ENCODE assay signal across 18 mouse cellular contexts in the genomic region with DNA sequence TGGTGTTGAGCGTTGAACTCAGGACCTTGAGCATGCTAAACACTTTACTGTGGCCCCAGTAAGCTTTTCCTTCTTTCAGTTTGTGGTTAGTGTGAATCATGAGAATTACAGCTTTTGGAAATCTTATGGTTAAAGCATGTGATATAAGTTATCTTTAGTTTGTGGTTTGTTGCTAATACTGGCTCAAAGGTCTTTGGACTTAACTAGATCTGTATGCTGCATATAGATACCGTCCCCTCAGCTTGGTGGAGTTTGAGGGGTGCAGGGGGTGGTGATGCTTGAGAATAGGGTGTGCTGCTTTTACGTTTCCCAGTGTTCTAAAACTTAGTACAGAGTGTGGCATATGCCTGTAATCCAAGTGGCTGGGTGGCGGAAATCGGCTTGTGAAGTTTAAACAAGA. TPM values are rescaled to one million over a fixed set of nuclear protein-coding genes. Genes with fewer than 3 reads are reported as not detected.
A peak's percentile ranks its signal among the peaks of the same experiment; 100 is the strongest.
DNase-seq lines count a peak whose midpoint lies in the region; ATAC-seq and TF ChIP-seq lines count a peak whose summit lies in the region.
"Had no signal": no experiment of that assay in that cellular context is flagged by ENCODE, and none has a peak within 500 bp of the region (broad histone marks: within the 10 kb centered on the region; RNA-seq: fewer than 3 reads in every experiment).

No protein-coding gene starts in this region.

- H3K36me3 ChIP-seq in megakaryocyte, embryonic 14.5 days (replicated peaks; ENCODE audit: low read length) = peaks cover 33% of the 10 kb centered on the region
- H3K36me3 ChIP-seq in liver, embryonic 14.5 days (replicated peaks; ENCODE audit: control insufficient read depth, insufficient read depth, low read depth) = peaks cover 38% of the 10 kb centered on the region
- H3K36me3 ChIP-seq in forebrain, postnatal 0 days (ENCODE audit: insufficient read depth) = no peaks in the 10 kb centered on the region
- H3K36me3 ChIP-seq: embryonic facial prominence, embryonic 12.5 days; forebrain, embryonic 15.5 days; hindbrain, embryonic 15.5 days had no signal

- peak overlapping the region; percentile 88 for H3K9ac ChIP-seq in liver, embryonic 14.5 days (replicated peaks)
- H3K9ac ChIP-seq in forebrain, postnatal 0 days = no peak overlapping the region
- H3K9ac ChIP-seq: embryonic facial prominence, embryonic 12.5 days; forebrain, embryonic 15.5 days; hindbrain, embryonic 15.5 days had no signal

- 21% methylated on average over 5 of the region's 5 CpGs for WGBS in liver, embryonic 14.5 days (ENCODE audit: insufficient replicate concordance)
- WGBS in forebrain, postnatal 0 days = 92% methylated on average over 5 of the region's 5 CpGs

- H3K4me3 ChIP-seq in megakaryocyte, embryonic 14.5 days (replicated peaks) = peak overlapping the region; percentile 98
- H3K4me3 ChIP-seq in liver, embryonic 14.5 days (ENCODE audit: insufficient read depth in 1 of 2, low read depth in 2 of 2, low read length in 2 of 2) = peak overlapping the region; percentile 85 to 97
- no peak overlapping the region for H3K4me3 ChIP-seq in forebrain, postnatal 0 days (ENCODE audit: low read depth, low read length)
- H3K4me3 ChIP-seq: embryonic facial prominence, embryonic 12.5 days; forebrain, embryonic 15.5 days; hindbrain, embryonic 15.5 days had no signal

- DNase-seq in heart, adult 11 months = peak; percentile 63
- DNase-seq in heart, adult 18-20 months = no peak
- DNase-seq in liver, embryonic 14.5 days (ENCODE audit: low read depth in 3 of 3, low spot score in 3 of 3) = no peak
- no peak for DNase-seq in forebrain, postnatal 0 days
- no peak for DNase-seq in right cerebral cortex, postnatal 10 days (ENCODE audit: low spot score in 2 of 2)
- no peak for DNase-seq in layer of hippocampus, postnatal 10 days (ENCODE audit: low spot score in 2 of 2)
- DNase-seq: adrenal gland, postnatal 10 days; cerebellum, adult 18-20 months; gastrocnemius, postnatal 14 days; retina, postnatal 1 day had no signal

- peak overlapping the region; percentile 100 for H3K27ac ChIP-seq in liver, embryonic 14.5 days
- H3K27ac ChIP-seq in forebrain, postnatal 0 days (ENCODE audit: low read depth, low read length) = no peak overlapping the region
- H3K27ac ChIP-seq: embryonic facial prominence, embryonic 12.5 days; forebrain, embryonic 15.5 days; hindbrain, embryonic 15.5 days had no signal

- TF ChIP-seq CTCF in liver, embryonic 14.5 days (IDR thresholded peaks at IDR 0.05; ENCODE audit: low read depth) = no peak
- no peak for TF ChIP-seq CTCF in forebrain, postnatal 0 days (IDR thresholded peaks at IDR 0.05; ENCODE audit: low read depth)

- TF ChIP-seq EP300 in liver, embryonic 14.5 days (IDR thresholded peaks at IDR 0.05; ENCODE audit: low read depth) = peak; percentile 49

- ATAC-seq in megakaryocyte, adult 5-6 weeks (ENCODE audit: poor library complexity, severe bottlenecking) = no peak
- ATAC-seq in liver, embryonic 14.5 days (ENCODE audit: insufficient read depth) = peak; percentile 24; the same call in 1 of the 2 replicates
- ATAC-seq in forebrain, postnatal 0 days = no peak
- ATAC-seq: forebrain, embryonic 15.5 days had no signal

- H3K4me1 ChIP-seq in megakaryocyte, embryonic 14.5 days = peaks cover 82% of the 10 kb centered on the region
- peaks cover 62 to 67% of the 10 kb centered on the region in 2 experiments for H3K4me1 ChIP-seq in liver, embryonic 14.5 days (replicated peaks; ENCODE audit: control insufficient read depth in 2 of 2, insufficient read depth in 2 of 2, low read length in 1 of 2)
- H3K4me1 ChIP-seq in forebrain, postnatal 0 days (ENCODE audit: insufficient read depth) = peaks cover 6% of the 10 kb centered on the region; the same call in 1 of the 2 replicates

- peak overlapping the region; percentile 74 for H3K4me2 ChIP-seq in liver, embryonic 14.5 days (ENCODE audit: low read depth)
- no peak overlapping the region for H3K4me2 ChIP-seq in forebrain, postnatal 0 days (ENCODE audit: low read depth)
- H3K4me2 ChIP-seq: embryonic facial prominence, embryonic 12.5 days; forebrain, embryonic 15.5 days; hindbrain, embryonic 15.5 days had no signal

- no peaks in the 10 kb centered on the region for H3K27me3 ChIP-seq in megakaryocyte, embryonic 14.5 days (replicated peaks)
- H3K27me3 ChIP-seq in liver, embryonic 14.5 days (ENCODE audit: control insufficient read depth, insufficient read depth, low read length) = no peaks in the 10 kb centered on the region
- H3K27me3 ChIP-seq in forebrain, postnatal 0 days (ENCODE audit: insufficient read depth, low read length) = no peaks in the 10 kb centered on the region
- H3K27me3 ChIP-seq: embryonic facial prominence, embryonic 12.5 days; forebrain, embryonic 15.5 days; hindbrain, embryonic 15.5 days had no signal

- H3K9me3 ChIP-seq in megakaryocyte, embryonic 14.5 days = no peaks in the 10 kb centered on the region
- no peaks in the 10 kb centered on the region for H3K9me3 ChIP-seq in liver, embryonic 14.5 days (ENCODE audit: control insufficient read depth, low read length)
- no peaks in the 10 kb centered on the region for H3K9me3 ChIP-seq in forebrain, postnatal 0 days (ENCODE audit: low read length)
- H3K9me3 ChIP-seq: embryonic facial prominence, embryonic 12.5 days; forebrain, embryonic 15.5 days; hindbrain, embryonic 15.5 days had no signal

RNA-seq across cellular contexts. Expression of a gene that starts 7.7 kb away (rescaled TPM):
- total RNA-seq in heart, adult 18-20 months (2021) = 100 to 1,000 TPM; 146 to 149 TPM
- polyA plus RNA-seq in megakaryocyte, embryonic 14.5 days (2012; ENCODE audit: insufficient read depth, low replicate concordance) = 2.9 and 6.8 TPM in 2 replicates
- total RNA-seq in megakaryocyte, adult 5-6 weeks (2015) = 107 and 111 TPM in 2 replicates
- 93.2 and 110 TPM in 2 replicates for total RNA-seq in megakaryocyte, adult 5-6 weeks (2017)
- 80.7 and 117 TPM in 2 replicates for polyA plus RNA-seq in liver, embryonic 14.5 days (2012; rRNA removed)
- 353 and 363 TPM in 2 replicates for polyA plus RNA-seq in liver, embryonic 14.5 days (2014; fragmentation: Nextera tagmentation; extraction: Ambion mirVana)
- total RNA-seq in forebrain, postnatal 0 days (2014; rRNA removed) = 143 and 153 TPM in 2 replicates
- 77.9 and 83.8 TPM in 2 replicates for polyA plus RNA-seq in forebrain, postnatal 0 days (2015; fragmentation: Nextera tagmentation; extraction: Ambion mirVana)
- total RNA-seq in layer of hippocampus, postnatal 10 days (2021) = 100 to 1,000 TPM; 129 to 134 TPM

RNA-seq across cellular contexts. Expression of a gene that starts 25.5 kb away (rescaled TPM):
- total RNA-seq in heart, adult 18-20 months (2021) = not detected
- polyA plus RNA-seq in megakaryocyte, embryonic 14.5 days (2012; ENCODE audit: insufficient read depth, low replicate concordance) = not detected in 2 replicates
- not detected in 2 replicates for total RNA-seq in megakaryocyte, adult 5-6 weeks (2015)
- total RNA-seq in megakaryocyte, adult 5-6 weeks (2017) = not detected in 2 replicates
- 0.13 and 0.19 TPM in 2 replicates for polyA plus RNA-seq in liver, embryonic 14.5 days (2012; rRNA removed)
- polyA plus RNA-seq in liver, embryonic 14.5 days (2014; fragmentation: Nextera tagmentation; extraction: Ambion mirVana) = 0.33 and 0.38 TPM in 2 replicates
- not detected in 2 replicates for total RNA-seq in forebrain, postnatal 0 days (2014; rRNA removed)
- polyA plus RNA-seq in forebrain, postnatal 0 days (2015; fragmentation: Nextera tagmentation; extraction: Ambion mirVana) = not detected in 2 replicates
- total RNA-seq in layer of hippocampus, postnatal 10 days (2021) = not detected
- total RNA-seq: adrenal gland, postnatal 10 days; gastrocnemius, postnatal 14 days; left cerebral cortex, postnatal 10 days had no signal
- polyA plus RNA-seq: embryonic facial prominence, embryonic 12.5 days; forebrain, embryonic 15.5 days; hindbrain, embryonic 15.5 days; large intestine, adult 2 months; lung, adult 2 months had no signal

RNA-seq across cellular contexts. Expression of a gene that starts 34.4 kb away (rescaled TPM):
- total RNA-seq in heart, adult 18-20 months (2021) = 100 to 1,000 TPM; 205 to 217 TPM
- polyA plus RNA-seq in megakaryocyte, embryonic 14.5 days (2012; ENCODE audit: insufficient read depth, low replicate concordance) = 55.0 and 266 TPM in 2 replicates
- 122 and 132 TPM in 2 replicates for total RNA-seq in megakaryocyte, adult 5-6 weeks (2015)
- total RNA-seq in megakaryocyte, adult 5-6 weeks (2017) = 88.3 and 104 TPM in 2 replicates
- 75.8 and 90.5 TPM in 2 replicates for polyA plus RNA-seq in liver, embryonic 14.5 days (2012; rRNA removed)
- polyA plus RNA-seq in liver, embryonic 14.5 days (2014; fragmentation: Nextera tagmentation; extraction: Ambion mirVana) = 196 and 199 TPM in 2 replicates
- 123 and 160 TPM in 2 replicates for total RNA-seq in forebrain, postnatal 0 days (2014; rRNA removed)
- 253 and 292 TPM in 2 replicates for polyA plus RNA-seq in forebrain, postnatal 0 days (2015; fragmentation: Nextera tagmentation; extraction: Ambion mirVana)
- 100 to 1,000 TPM in 1 of 2 experiments, 10 to 100 TPM in 1; 90.9 to 109 TPM for total RNA-seq in layer of hippocampus, postnatal 10 days (2021)

RNA-seq across cellular contexts. Expression of a gene that starts 34.4 kb away (rescaled TPM):
- 10 to 100 TPM; 17.0 to 18.5 TPM for total RNA-seq in heart, adult 18-20 months (2021)
- 1.1 and 4.6 TPM in 2 replicates for polyA plus RNA-seq in megakaryocyte, embryonic 14.5 days (2012; ENCODE audit: insufficient read depth, low replicate concordance)
- total RNA-seq in megakaryocyte, adult 5-6 weeks (2015) = 34.7 and 37.1 TPM in 2 replicates
- 80.2 and 97.7 TPM in 2 replicates for total RNA-seq in megakaryocyte, adult 5-6 weeks (2017)
- polyA plus RNA-seq in liver, embryonic 14.5 days (2012; rRNA removed) = 4.4 and 6.0 TPM in 2 replicates
- 12.6 and 17.0 TPM in 2 replicates for polyA plus RNA-seq in liver, embryonic 14.5 days (2014; fragmentation: Nextera tagmentation; extraction: Ambion mirVana)
- total RNA-seq in forebrain, postnatal 0 days (2014; rRNA removed) = 46.9 and 56.0 TPM in 2 replicates
- 27.8 and 28.9 TPM in 2 replicates for polyA plus RNA-seq in forebrain, postnatal 0 days (2015; fragmentation: Nextera tagmentation; extraction: Ambion mirVana)
- total RNA-seq in layer of hippocampus, postnatal 10 days (2021) = 10 to 100 TPM; 50.6 to 55.7 TPM
